Mouse (Mus musculus) 3134 (cell line): Measurements from ENCODE around the gene Prickle2.

Source experiments
- DNase-seq: peaks from one replicate; pipeline ENCODE4 v3.0.0-alpha.2; 2011; ENCODE audit warnings: low spot score; ENCODE audit not compliant: insufficient read length; ENCODE audit errors: extremely low read depth

Prickle2 gene

GRCm38 (mm10) chr6:92521526-92522075, 184.4 kb downstream of the Prickle2 start:
- no peak for DNase-seq

- no peak for DNase-seq
Observed at GRCm38 (mm10) chr6:92520088-92520875, 185.7 kb downstream of the Prickle2 start.

- no peak for DNase-seq
Observed at GRCm38 (mm10) chr6:92518438-92518968, 187.5 kb downstream of the Prickle2 start.

- DNase-seq = no peak
Observed at GRCm38 (mm10) chr6:92517002-92517401, 189.0 kb downstream of the Prickle2 start.

GRCm38 (mm10) chr6:92512001-92512400, 194.0 kb downstream of the Prickle2 start:
- no peak for DNase-seq

GRCm38 (mm10) chr6:92509712-92510111, 196.2 kb downstream of the Prickle2 start:
- no peak for DNase-seq

- DNase-seq = no peak
Observed at GRCm38 (mm10) chr6:92506276-92506675, 199.7 kb downstream of the Prickle2 start.

- no peak for DNase-seq
Observed at GRCm38 (mm10) chr6:92499449-92499848, 206.5 kb downstream of the Prickle2 start.

GRCm38 (mm10) chr6:92498574-92498973, 207.4 kb downstream of the Prickle2 start:
- no peak for DNase-seq

GRCm38 (mm10) chr6:92497279-92497678, 208.7 kb downstream of the Prickle2 start:
- no peak for DNase-seq

- no peak for DNase-seq
Observed at GRCm38 (mm10) chr6:92495500-92495899, 210.5 kb downstream of the Prickle2 start.

GRCm38 (mm10) chr6:92481690-92481956, 224.3 kb downstream of the Prickle2 start:
- DNase-seq = no peak

- DNase-seq = no peak
Observed at GRCm38 (mm10) chr6:92480941-92481689, 224.8 kb downstream of the Prickle2 start.

- DNase-seq = no peak
Observed at GRCm38 (mm10) chr6:92478612-92479011, 227.3 kb downstream of the Prickle2 start.

GRCm38 (mm10) chr6:92477621-92478020, 228.3 kb downstream of the Prickle2 start:
- no peak for DNase-seq

- no peak for DNase-seq
Observed at GRCm38 (mm10) chr6:92469456-92469855, 236.5 kb downstream of the Prickle2 start.

GRCm38 (mm10) chr6:92468892-92469291, 237.1 kb downstream of the Prickle2 start:
- DNase-seq = no peak

- no peak for DNase-seq
Observed at GRCm38 (mm10) chr6:92468383-92468791, 237.6 kb downstream of the Prickle2 start.

GRCm38 (mm10) chr6:92467343-92467742, 238.6 kb downstream of the Prickle2 start:
- no peak for DNase-seq

GRCm38 (mm10) chr6:92465666-92466065, 240.3 kb downstream of the Prickle2 start:
- no peak for DNase-seq

GRCm38 (mm10) chr6:92464781-92465337, 241.1 kb downstream of the Prickle2 start:
- DNase-seq = no peak
